Mouse (Mus musculus) small intestine, adult 2 months (tissue): ENCODE measurements around the gene Rgl2. TPM values are rescaled to one million over a fixed set of nuclear protein-coding genes. Genes with fewer than 3 reads are reported as not detected.

Source experiments
- H3K27ac ChIP-seq: fragments of 200-500 bp; 2 replicates; pipeline ENCODE4 v1.5.1; 2012; ENCODE audit warnings: low read depth, low read length, control low read depth, inconsistent platforms; ENCODE audit not compliant: insufficient read depth
- H3K27me3 ChIP-seq: fragments of 200-500 bp; 2 replicates; pipeline ENCODE4 v1.6.1; 2012; ENCODE audit warnings: mild to moderate bottlenecking, moderate library complexity, low read length, inconsistent platforms; ENCODE audit not compliant: control insufficient read depth, insufficient read depth
- H3K36me3 ChIP-seq: fragments of 200-500 bp; 2 replicates; pipeline ENCODE4 v1.6.1; 2012; ENCODE audit warnings: mild to moderate bottlenecking, low read length, control low read depth, inconsistent platforms; ENCODE audit not compliant: control insufficient read depth, insufficient read depth
- H3K4me1 ChIP-seq: fragments of 200-500 bp; 2 replicates; pipeline ENCODE4 v1.6.1; 2012; ENCODE audit warnings: low read length, inconsistent platforms, mixed read lengths; ENCODE audit not compliant: control insufficient read depth, insufficient read depth, insufficient read length
- H3K4me3 ChIP-seq: fragments of 200-500 bp; 2 replicates; pipeline ENCODE4 v1.5.1; 2012; ENCODE audit warnings: low read depth, mild to moderate bottlenecking, control low read depth, inconsistent platforms, low read length, moderate library complexity
- CTCF ChIP-seq: fragments of 200-500 bp; IDR thresholded peaks from 2 replicates; pipeline ENCODE4 v1.5.1; 2012; ENCODE audit warnings: low read depth, mild to moderate bottlenecking, control low read depth, inconsistent platforms, low read length, moderate library complexity, mixed read lengths; ENCODE audit not compliant: insufficient replicate concordance, insufficient read length; ENCODE audit errors: extremely low read depth
- POLR2A ChIP-seq: fragments of 200-500 bp; IDR thresholded peaks from 2 replicates; pipeline ENCODE4 v1.6.1; 2012; ENCODE audit warnings: low read depth, mild to moderate bottlenecking, control low read depth, inconsistent platforms, low read length, moderate library complexity
- WGBS: fragments of 180-500 bp; shearing (Covaris S2); methylation state at CpG from one replicate; pipeline ENCODE4 v1.1.7; 2018; 5-methylcytosine and 5-hydroxymethylcytosine counted together
- polyA plus RNA-seq: library from polyadenylated mRNA; depleted of rRNA; stranded (reverse); fragments of >200 nt; gene quantifications from 2 replicates; pipeline ENCODE4 v1.2.3, GENCODE M21; 2012

Gene Rgl2
- polyA plus RNA-seq, 1 experiment: 60.7 TPM

DNA sequence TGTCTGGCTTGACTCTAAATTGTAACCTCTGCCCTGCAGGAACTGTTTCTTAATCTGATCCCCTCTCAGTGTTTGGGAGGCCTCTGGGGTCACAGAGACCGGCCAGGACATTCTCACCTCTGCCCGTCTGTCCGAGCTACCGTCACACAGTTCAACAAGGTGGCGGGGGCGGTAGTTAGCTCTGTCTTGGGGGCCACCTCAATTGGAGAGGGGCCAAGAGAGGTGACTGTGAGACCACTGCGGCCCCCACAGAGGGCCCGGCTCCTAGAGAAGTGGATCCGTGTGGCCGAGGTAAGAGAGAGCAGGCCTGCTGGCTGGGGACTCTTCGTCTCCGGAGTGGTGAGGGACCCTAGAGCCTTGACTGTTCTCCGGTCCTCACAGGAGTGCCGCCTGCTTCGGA lies 3.6 kb downstream of the Rgl2 start:
- H3K36me3 ChIP-seq: peaks cover 15% of the 10 kb centered on the region
- H3K4me3 ChIP-seq: no peak overlapping the region
- no peak for TF ChIP-seq POLR2A
- TF ChIP-seq CTCF: no peak
- H3K27me3 ChIP-seq: no peaks in the 10 kb centered on the region
- H3K27ac ChIP-seq: no peak overlapping the region
- 94% methylated on average over 15 of the region's 15 CpGs for WGBS
- peaks cover 2% of the 10 kb centered on the region; the same call in 1 of the 2 replicates for H3K4me1 ChIP-seq

DNA sequence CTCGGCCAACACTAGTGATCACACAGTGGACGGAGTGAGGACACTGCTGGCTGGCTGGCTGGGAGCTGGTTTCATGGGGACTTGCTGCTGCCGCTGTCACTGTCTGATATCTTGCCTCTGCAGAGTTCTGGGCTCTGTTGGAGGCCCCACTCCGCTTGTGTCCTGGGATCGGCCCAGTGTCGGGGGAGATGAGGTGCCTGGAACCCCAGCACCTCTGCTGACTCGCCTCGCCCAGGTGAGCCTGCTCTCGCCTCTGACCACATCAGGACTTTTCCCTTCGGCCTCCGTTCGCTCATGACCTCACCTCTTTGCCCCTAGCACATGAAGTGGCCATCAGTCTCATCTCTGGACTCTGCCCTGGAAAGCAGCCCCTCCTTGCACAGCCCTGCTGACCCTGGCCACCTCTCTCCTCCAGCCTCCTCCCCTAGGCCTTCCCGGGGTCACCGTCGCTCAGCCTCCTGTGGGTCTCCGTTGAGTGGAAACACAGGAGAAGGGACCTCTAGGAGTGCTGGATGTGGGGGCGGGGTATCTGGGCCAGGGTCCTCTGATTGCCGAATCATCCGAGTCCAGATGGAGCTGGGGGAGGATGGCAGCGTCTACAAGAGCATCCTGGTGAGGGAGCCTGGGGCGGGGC lies 6.2 kb downstream of the Rgl2 start:
- WGBS: 91% methylated on average over 21 of the region's 21 CpGs
- H3K4me3 ChIP-seq: no peak overlapping the region
- TF ChIP-seq CTCF (no peak), POLR2A (no peak)
- H3K27ac ChIP-seq: no peak overlapping the region
- H3K4me1 ChIP-seq: peaks cover 8% of the 10 kb centered on the region
- H3K27me3 ChIP-seq: no peaks in the 10 kb centered on the region
- peaks cover 11% of the 10 kb centered on the region; the same call in 1 of the 2 replicates for H3K36me3 ChIP-seq

DNA sequence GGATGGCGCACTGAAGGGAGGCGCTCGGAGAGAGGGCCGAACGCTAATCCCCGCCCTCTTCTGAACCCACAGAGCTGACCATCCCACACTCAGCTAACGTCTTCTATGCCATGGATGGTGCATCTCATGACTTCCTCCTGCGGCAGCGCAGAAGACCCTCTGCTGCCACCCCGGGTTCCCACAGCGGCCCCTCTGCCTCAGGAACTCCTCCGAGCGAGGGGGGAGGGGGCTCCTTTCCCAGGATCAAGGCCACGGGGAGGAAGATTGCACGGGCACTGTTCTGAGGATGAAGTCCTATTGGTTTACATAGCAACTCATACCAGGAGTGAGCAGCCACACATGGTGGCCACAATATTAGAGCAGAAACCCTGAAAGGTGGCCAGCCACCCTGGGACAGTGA lies 7.7 kb downstream of the Rgl2 start:
- H3K4me3 ChIP-seq: no peak overlapping the region
- H3K36me3 ChIP-seq: peaks cover 11% of the 10 kb centered on the region; the same call in 1 of the 2 replicates
- no peaks in the 10 kb centered on the region for H3K27me3 ChIP-seq
- no peak overlapping the region for H3K27ac ChIP-seq
- 86% methylated on average over 15 of the region's 15 CpGs for WGBS
- H3K4me1 ChIP-seq: peaks cover 15% of the 10 kb centered on the region
- TF ChIP-seq CTCF (no peak), POLR2A (no peak)

DNA sequence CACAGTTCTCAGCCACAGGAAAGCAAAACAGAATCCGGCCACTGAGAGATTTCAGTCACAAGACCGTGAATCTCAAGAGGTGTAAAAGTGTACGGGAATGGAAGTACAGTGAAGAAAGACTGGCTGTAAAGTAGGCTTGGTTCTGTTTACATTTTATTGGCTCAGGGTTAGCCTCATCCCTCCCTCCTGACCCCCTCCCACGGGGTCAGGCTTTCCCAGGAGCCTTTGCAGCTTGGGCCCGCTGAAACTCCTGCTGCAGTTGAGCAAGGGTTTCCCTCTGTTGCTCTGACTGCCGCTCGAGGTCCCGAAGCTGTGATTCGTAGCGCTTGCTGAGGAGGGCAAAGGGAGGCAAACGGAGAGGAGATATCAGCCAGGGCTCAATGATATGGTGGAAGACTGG lies 9.4 kb downstream of the Rgl2 start:
- Histone ChIP-seq H3K27ac (no peak overlapping the region), H3K4me3 (no peak overlapping the region), H3K36me3 (peaks cover 11% of the 10 kb centered on the region), H3K27me3 (no peaks in the 10 kb centered on the region), H3K4me1 (peaks cover 13% of the 10 kb centered on the region)
- WGBS: 64% methylated on average over 11 of the region's 11 CpGs
- TF ChIP-seq CTCF (no peak), POLR2A (no peak)

DNA sequence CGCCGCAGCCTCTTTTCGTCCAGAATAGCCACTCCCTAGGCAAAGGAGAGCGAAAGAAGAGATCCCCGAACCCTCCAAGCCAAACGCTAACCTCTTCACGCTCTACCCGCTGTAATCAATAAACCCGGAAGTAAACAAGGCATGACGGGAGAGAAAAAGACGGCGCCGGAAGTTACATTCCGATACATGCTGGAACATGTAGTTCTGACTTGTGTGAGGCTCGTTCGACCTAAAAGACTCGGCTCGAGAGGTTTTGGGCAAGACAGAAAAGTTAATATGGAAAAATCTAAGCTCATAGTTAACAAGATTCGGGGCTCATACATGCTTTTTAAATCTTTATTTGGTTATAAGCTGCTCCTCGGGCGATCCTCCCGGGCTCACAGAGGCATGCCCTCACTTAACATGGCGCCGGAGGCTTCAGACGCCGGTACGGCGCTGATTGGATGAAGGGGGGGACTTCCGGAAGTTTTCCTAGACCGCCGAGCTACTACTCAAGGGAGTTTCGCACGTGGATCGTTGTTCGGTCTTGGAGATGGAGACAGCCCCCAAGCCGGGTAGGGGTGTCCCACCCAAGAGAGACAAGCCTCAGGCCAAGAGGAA lies 11.0 kb downstream of the Rgl2 start, which contains the start of the genes Pfdn6 and Wdr46:
Gene Pfdn6 (minus strand): TSS at position 138 of the 600 bp plus-strand sequence.
Gene Wdr46 (plus strand): TSS at position 455 of the 600 bp plus-strand sequence.
- no peak for TF ChIP-seq CTCF
- under 1% methylated on average over 36 of the region's 36 CpGs for WGBS
- Histone ChIP-seq H3K4me1 (peaks cover 13% of the 10 kb centered on the region), H3K27ac (no peak within 1 kb of the TSS), H3K4me3 (peak within 1 kb of the TSS; percentile 94), H3K27me3 (no peaks in the 10 kb centered on the region), H3K36me3 (peaks cover 9% of the 10 kb centered on the region)

DNA sequence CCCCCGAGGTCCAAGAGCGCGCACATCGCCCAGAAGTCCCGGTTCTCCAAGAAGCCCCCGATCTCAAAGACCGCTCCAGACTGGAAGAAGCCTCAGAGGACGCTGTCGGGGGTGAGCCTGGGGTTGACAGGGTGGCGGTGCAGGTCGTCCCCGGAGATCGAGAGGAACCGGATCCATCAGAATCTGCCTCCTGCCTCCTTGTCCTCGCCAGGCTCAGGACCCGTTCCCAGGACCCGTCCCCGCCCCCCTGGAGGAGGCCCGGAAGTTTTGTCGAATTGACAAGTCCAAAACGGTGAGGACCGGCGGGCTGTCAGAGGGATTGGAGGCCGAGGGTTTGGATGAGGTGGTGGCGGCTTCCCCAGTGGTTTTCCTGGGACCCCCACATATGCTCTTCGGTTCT lies 11.6 kb downstream of the Rgl2 start:
- Histone ChIP-seq H3K4me1 (peaks cover 13% of the 10 kb centered on the region), H3K36me3 (peaks cover 6% of the 10 kb centered on the region), H3K27ac (no peak overlapping the region), H3K27me3 (no peaks in the 10 kb centered on the region), H3K4me3 (peak overlapping the region; percentile 94)
- TF ChIP-seq POLR2A: no peak
- 1% methylated on average over 26 of the region's 26 CpGs for WGBS

DNA sequence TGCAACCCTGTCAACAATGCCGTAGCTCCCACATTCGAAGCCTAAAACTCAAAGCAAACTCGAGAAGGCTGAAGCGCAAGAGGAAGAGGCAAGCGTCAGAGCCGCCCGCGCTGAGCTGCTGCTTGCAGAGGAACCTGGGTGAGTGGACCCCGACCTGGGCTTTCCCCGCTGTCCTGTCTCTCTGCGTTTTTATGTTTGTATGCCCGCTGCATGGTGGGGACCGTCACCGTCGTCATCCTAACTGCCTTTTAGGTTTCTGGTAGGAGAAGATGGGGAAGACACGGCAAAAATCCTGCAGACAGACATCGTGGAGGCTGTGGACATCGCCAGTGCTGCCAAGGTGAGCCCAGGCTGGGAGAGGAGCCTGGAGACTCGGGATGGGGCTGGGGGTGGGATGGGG lies 12.0 kb downstream of the Rgl2 start:
- H3K27me3 ChIP-seq: no peaks in the 10 kb centered on the region
- no peak overlapping the region for H3K27ac ChIP-seq
- peaks cover 6% of the 10 kb centered on the region for H3K36me3 ChIP-seq
- 43% methylated on average over 19 of the region's 19 CpGs for WGBS
- H3K4me3 ChIP-seq: peak overlapping the region; percentile 94
- no peak for TF ChIP-seq CTCF
- peak; percentile 21; the same call in 1 of the 2 replicates for TF ChIP-seq POLR2A
- H3K4me1 ChIP-seq: peaks cover 13% of the 10 kb centered on the region
